Mouse (Mus musculus) cortical plate, adult 2 months (tissue): ENCODE measurements at regions not wholly inside any gene's neighbourhood (a gene's known extent, or its start where the extent isn't known, plus 50 kb on each side); places are given as distances from the start of the nearest gene placed in this dataset.
"Not testable (repeated sequence)": the region's sequence is repeated elsewhere in the genome, so short reads cannot be mapped to it uniquely, and the experiment has no call there.

ENCODE experiments used
- H3K27ac ChIP-seq: fragments of 200-500 bp; 2 replicates; pipeline ENCODE4 v1.5.1; 2012; ENCODE audit warnings: low read length, control low read depth, inconsistent platforms; ENCODE audit not compliant: insufficient read depth
- H3K4me1 ChIP-seq: fragments of 200-500 bp; 2 replicates; pipeline ENCODE4 v1.6.1; 2011; ENCODE audit warnings: low read length; ENCODE audit not compliant: control insufficient read depth, insufficient read depth
- H3K4me3 ChIP-seq: fragments of 200-500 bp; 2 replicates; pipeline ENCODE4 v1.5.1; 2011; ENCODE audit warnings: mild to moderate bottlenecking, low read length, control low read depth; ENCODE audit not compliant: insufficient read depth
- CTCF ChIP-seq: fragments of 200-500 bp; IDR thresholded peaks from 2 replicates; pipeline ENCODE4 v1.5.1; 2011; ENCODE audit warnings: mild to moderate bottlenecking, control low read depth, low read length; ENCODE audit not compliant: insufficient read depth; ENCODE audit errors: extremely low read depth
- POLR2A ChIP-seq: fragments of 200-500 bp; IDR thresholded peaks from 2 replicates; pipeline ENCODE4 v1.6.1; 2011; ENCODE audit warnings: mild to moderate bottlenecking, low read length, control low read depth; ENCODE audit not compliant: insufficient read depth; ENCODE audit errors: extremely low read depth

- H3K4me1 ChIP-seq: peaks cover 5% of the 10 kb centered on the region; the same call in 1 of the 2 replicates
- no peak overlapping the region for H3K27ac ChIP-seq
- TF ChIP-seq CTCF: no peak
- TF ChIP-seq POLR2A: no peak
- H3K4me3 ChIP-seq: no peak overlapping the region
Observed at GRCm38 (mm10) chr13:99128979-99129378, 55.6 kb upstream of the Zfp366 start.

GRCm38 (mm10) chr13:99128284-99128691 lies 56.3 kb upstream of the Zfp366 start:
- no peak overlapping the region for H3K4me3 ChIP-seq
- H3K4me1 ChIP-seq: peaks cover 5% of the 10 kb centered on the region; the same call in 1 of the 2 replicates
- H3K27ac ChIP-seq: no peak overlapping the region
- TF ChIP-seq POLR2A (no peak), CTCF (no peak)

- TF ChIP-seq POLR2A (no peak), CTCF (no peak)
- H3K27ac ChIP-seq: no peak overlapping the region
- peaks cover 5% of the 10 kb centered on the region; the same call in 1 of the 2 replicates for H3K4me1 ChIP-seq
- no peak overlapping the region for H3K4me3 ChIP-seq
Observed at GRCm38 (mm10) chr13:99127716-99128115, 56.9 kb upstream of the Zfp366 start.

GRCm38 (mm10) chr13:99126971-99127370 lies 57.7 kb upstream of the Zfp366 start:
- not testable (repeated sequence) for H3K4me1 ChIP-seq, H3K27ac ChIP-seq, H3K4me3 ChIP-seq

- peaks cover 5% of the 10 kb centered on the region; the same call in 1 of the 2 replicates for H3K4me1 ChIP-seq
- TF ChIP-seq CTCF (no peak), POLR2A (no peak)
- no peak overlapping the region for H3K27ac ChIP-seq
- H3K4me3 ChIP-seq: no peak overlapping the region
Observed at GRCm38 (mm10) chr13:99126538-99126937, 58.1 kb upstream of the Zfp366 start.

- Histone ChIP-seq H3K4me1 (peaks cover 5% of the 10 kb centered on the region; the same call in 1 of the 2 replicates), H3K4me3 (no peak overlapping the region), H3K27ac (no peak overlapping the region)
- TF ChIP-seq CTCF: peak; percentile 37
- no peak for TF ChIP-seq POLR2A
Observed at GRCm38 (mm10) chr13:99125946-99126345, 58.7 kb upstream of the Zfp366 start.

- H3K4me1 ChIP-seq: peaks cover 5% of the 10 kb centered on the region; the same call in 1 of the 2 replicates
- TF ChIP-seq POLR2A (no peak), CTCF (no peak)
- no peak overlapping the region for H3K4me3 ChIP-seq
- no peak overlapping the region for H3K27ac ChIP-seq
Observed at GRCm38 (mm10) chr13:99124894-99125570, 59.6 kb upstream of the Zfp366 start.

GRCm38 (mm10) chr13:99124141-99124540 lies 60.5 kb upstream of the Zfp366 start:
- no peak overlapping the region for H3K27ac ChIP-seq
- H3K4me3 ChIP-seq: no peak overlapping the region
- H3K4me1 ChIP-seq: peaks cover 5% of the 10 kb centered on the region; the same call in 1 of the 2 replicates
- TF ChIP-seq CTCF (no peak), POLR2A (no peak)

GRCm38 (mm10) chr13:99123476-99124140 lies 61.0 kb upstream of the Zfp366 start:
- TF ChIP-seq POLR2A (no peak), CTCF (no peak)
- Histone ChIP-seq H3K4me3 (no peak overlapping the region), H3K27ac (no peak overlapping the region), H3K4me1 (peaks cover 3% of the 10 kb centered on the region; the same call in 1 of the 2 replicates)

- not testable (repeated sequence) for H3K4me1 ChIP-seq, H3K27ac ChIP-seq, H3K4me3 ChIP-seq
Observed at GRCm38 (mm10) chr13:99122539-99122938, 62.1 kb upstream of the Zfp366 start.
